Mouse (Mus musculus) limb, embryonic 11.5 days (tissue): ENCODE measurements around the gene Mtm1. TPM values are rescaled to one million over a fixed set of nuclear protein-coding genes. Genes with fewer than 3 reads are reported as not detected.
"Not testable (repeated sequence)": the region's sequence is repeated elsewhere in the genome, so short reads cannot be mapped to it uniquely, and the experiment has no call there.

Experiments used
- ATAC-seq: fragments of 200-750 bp; cut with Nextera tagmentation; 2 replicates; pipeline ENCODE4 v1.8.0; 2017; ENCODE audit warnings: low read depth; ENCODE audit not compliant: insufficient number of reproducible peaks, low FRiP score, low TSS enrichment
- DNase-seq: peaks from one replicate; pipeline ENCODE4 v3.0.0-alpha.2; 2015; ENCODE audit warnings: low spot score
- H3K27ac ChIP-seq: fragments of 300-500 bp; sonication (generic); replicated peaks from 2 replicates; pipeline ENCODE4 v1.5.1; 2014; ENCODE audit warnings: low read depth, mild to moderate bottlenecking, low read length
- H3K27me3 ChIP-seq: fragments of 300-500 bp; sonication (generic); 2 replicates; pipeline ENCODE4 v1.6.1; 2014; ENCODE audit warnings: mild to moderate bottlenecking, low read length, mixed read lengths; ENCODE audit not compliant: control insufficient read depth, insufficient read depth
- H3K36me3 ChIP-seq: fragments of 300-500 bp; sonication (generic); 2 replicates; pipeline ENCODE4 v1.6.1; 2014; ENCODE audit warnings: mild to moderate bottlenecking, low read length, moderate library complexity, mixed read lengths; ENCODE audit not compliant: control insufficient read depth, insufficient read depth
- H3K4me1 ChIP-seq: fragments of 300-500 bp; sonication (generic); 2 replicates; pipeline ENCODE4 v1.6.1; 2014; ENCODE audit warnings: low read length, mixed read lengths; ENCODE audit not compliant: control insufficient read depth, insufficient read depth
- H3K4me2 ChIP-seq: fragments of 300-500 bp; sonication (generic); 2 replicates; pipeline ENCODE4 v1.6.1; 2014; ENCODE audit warnings: low read depth, mild to moderate bottlenecking, moderate library complexity; ENCODE audit not compliant: severe bottlenecking
- H3K4me3 ChIP-seq: fragments of 300-500 bp; sonication (generic); 2 replicates; pipeline ENCODE4 v1.5.1; 2014; ENCODE audit warnings: low read depth, low read length
- H3K9ac ChIP-seq: fragments of 300-500 bp; sonication (generic); 2 replicates; pipeline ENCODE4 v1.6.1; 2014; ENCODE audit warnings: mild to moderate bottlenecking, low read length
- H3K9me3 ChIP-seq: fragments of 300-500 bp; sonication (generic); 2 replicates; pipeline ENCODE4 v1.6.1; 2016; ENCODE audit warnings: low read length; ENCODE audit not compliant: control insufficient read depth
- WGBS: fragments of 180-500 bp; shearing (Covaris S2); extraction: QIAGEN DNeasy Blood & Tissue Kit; methylation state at CpG from one replicate; pipeline ENCODE4 v1.1.7; 2014; 5-methylcytosine and 5-hydroxymethylcytosine counted together
- polyA plus RNA-seq: library from polyadenylated mRNA; unstranded; fragments of >200 nt; fragmentation: Nextera tagmentation; extraction: Ambion mirVana; gene quantifications from 2 replicates; pipeline ENCODE4 v1.2.1, GENCODE M21; 2014

The Mtm1 gene
- polyA plus RNA-seq, 1 experiment from 2014 or later = 1.7 TPM

DNA sequence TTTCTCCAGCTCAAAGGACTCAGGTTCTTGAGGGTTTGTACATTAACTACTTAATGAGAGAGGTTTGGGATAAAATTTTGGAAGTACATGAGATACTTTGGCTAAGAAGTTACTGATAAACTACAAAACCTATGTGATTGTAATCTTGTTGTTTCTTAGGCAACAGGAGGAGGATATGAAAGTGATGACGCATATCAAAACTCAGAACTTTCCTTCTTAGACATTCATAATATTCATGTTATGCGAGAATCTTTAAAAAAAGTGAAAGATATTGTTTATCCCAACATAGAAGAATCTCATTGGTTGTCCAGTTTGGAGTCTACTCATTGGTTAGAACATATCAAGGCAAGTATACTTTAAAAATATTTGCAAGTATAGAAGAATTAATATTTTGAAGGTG, 85.4 kb downstream of the Mtm1 start:
- WGBS = 88% methylated on average over 2 of the region's 2 CpGs
- DNase-seq = no peak

DNA sequence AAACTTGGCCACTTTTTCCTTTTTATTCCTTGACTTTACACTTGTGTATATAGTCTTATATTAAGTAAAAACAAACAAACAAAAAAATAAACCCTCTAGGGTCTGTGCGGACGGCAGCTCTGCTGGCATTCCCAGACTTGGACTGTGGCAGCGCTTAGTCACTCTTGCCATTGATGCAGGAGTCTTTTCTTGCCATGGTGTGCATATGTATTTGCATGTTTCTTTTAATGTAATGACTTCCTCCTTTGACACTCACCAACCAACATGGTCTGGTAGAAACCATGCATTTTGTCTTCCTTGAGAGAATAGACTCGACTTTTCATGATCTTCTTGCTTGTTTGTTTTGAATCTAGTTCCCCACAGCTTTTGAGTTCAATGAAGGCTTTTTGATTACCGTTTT, 91.6 kb downstream of the Mtm1 start:
- no peak for ATAC-seq
- no peak overlapping the region for H3K27ac ChIP-seq
- WGBS = 87% methylated on average over 5 of the region's 5 CpGs
- no peaks in the 10 kb centered on the region for H3K36me3 ChIP-seq
- H3K9ac ChIP-seq = no peak overlapping the region
- H3K4me2 ChIP-seq = no peak overlapping the region
- no peak overlapping the region for H3K4me3 ChIP-seq
- DNase-seq = no peak
- no peaks in the 10 kb centered on the region for H3K4me1 ChIP-seq
- no peaks in the 10 kb centered on the region for H3K27me3 ChIP-seq
- H3K9me3 ChIP-seq = no peaks in the 10 kb centered on the region

More for the DNA sequence above, 85.4 kb downstream of the Mtm1 start:
- Histone ChIP-seq H3K9me3 (no peaks in the 10 kb centered on the region), H3K4me2 (no peak overlapping the region), H3K4me1 (no peaks in the 10 kb centered on the region), H3K27ac (no peak overlapping the region), H3K9ac (no peak overlapping the region), H3K27me3 (no peaks in the 10 kb centered on the region), H3K36me3 (no peaks in the 10 kb centered on the region), H3K4me3 (no peak overlapping the region)
- no peak for ATAC-seq

DNA sequence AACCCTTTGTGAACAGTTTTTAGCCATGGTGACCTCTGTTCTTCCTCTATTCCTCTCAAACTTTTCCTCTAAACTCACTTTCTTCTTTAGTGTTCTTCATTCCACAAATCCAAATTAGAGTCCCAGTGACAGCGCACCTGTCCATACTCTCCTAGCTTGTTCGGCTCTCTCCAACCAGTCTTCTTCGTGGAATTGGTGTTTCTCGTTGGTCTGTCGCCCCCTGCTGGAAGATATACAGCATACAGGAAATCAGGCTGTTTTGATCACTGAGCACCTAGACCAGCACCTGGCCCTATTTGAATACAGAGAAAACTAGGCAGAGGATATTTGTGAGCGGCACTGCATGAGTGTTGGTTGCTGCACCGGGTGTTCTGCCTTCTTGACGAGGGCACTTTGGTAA, 100.7 kb downstream of the Mtm1 start:
- H3K27ac ChIP-seq = no peak overlapping the region
- ATAC-seq (no peak), DNase-seq (peak; percentile 41)
- 30% methylated on average over 8 of the region's 8 CpGs for WGBS
- no peaks in the 10 kb centered on the region for H3K36me3 ChIP-seq
- no peak overlapping the region for H3K4me2 ChIP-seq
- H3K9me3 ChIP-seq = no peaks in the 10 kb centered on the region
- no peak overlapping the region for H3K9ac ChIP-seq
- no peak overlapping the region for H3K4me3 ChIP-seq
- no peaks in the 10 kb centered on the region for H3K4me1 ChIP-seq
- no peaks in the 10 kb centered on the region for H3K27me3 ChIP-seq

DNA sequence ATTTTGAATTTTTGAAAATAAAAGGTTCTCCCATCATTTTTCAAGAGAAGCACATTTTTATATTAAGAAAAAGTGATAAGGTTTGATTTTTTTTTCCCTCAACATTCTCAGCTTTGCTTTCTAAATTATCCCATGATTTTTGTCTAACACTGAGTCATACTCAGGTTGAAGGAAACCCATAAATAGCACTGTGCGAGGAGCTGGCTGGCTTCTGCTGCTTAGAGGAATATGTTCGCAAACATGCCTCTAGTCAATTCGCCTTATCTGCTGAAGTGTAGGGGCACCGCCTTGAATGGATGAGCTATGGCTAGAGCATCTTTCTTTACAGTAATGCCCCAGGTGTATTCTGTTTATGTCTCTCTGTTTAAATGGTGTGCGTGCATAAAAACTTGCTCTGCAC, 103.8 kb downstream of the Mtm1 start:
- no peak overlapping the region for H3K27ac ChIP-seq
- no peak overlapping the region for H3K4me3 ChIP-seq
- H3K9ac ChIP-seq = no peak overlapping the region
- H3K36me3 ChIP-seq = no peaks in the 10 kb centered on the region
- WGBS = 88% methylated on average over 5 of the region's 5 CpGs
- DNase-seq (no peak), ATAC-seq (no peak)
- no peaks in the 10 kb centered on the region for H3K4me1 ChIP-seq
- H3K4me2 ChIP-seq = no peak overlapping the region
- H3K9me3 ChIP-seq = no peaks in the 10 kb centered on the region
- H3K27me3 ChIP-seq = no peaks in the 10 kb centered on the region

DNA sequence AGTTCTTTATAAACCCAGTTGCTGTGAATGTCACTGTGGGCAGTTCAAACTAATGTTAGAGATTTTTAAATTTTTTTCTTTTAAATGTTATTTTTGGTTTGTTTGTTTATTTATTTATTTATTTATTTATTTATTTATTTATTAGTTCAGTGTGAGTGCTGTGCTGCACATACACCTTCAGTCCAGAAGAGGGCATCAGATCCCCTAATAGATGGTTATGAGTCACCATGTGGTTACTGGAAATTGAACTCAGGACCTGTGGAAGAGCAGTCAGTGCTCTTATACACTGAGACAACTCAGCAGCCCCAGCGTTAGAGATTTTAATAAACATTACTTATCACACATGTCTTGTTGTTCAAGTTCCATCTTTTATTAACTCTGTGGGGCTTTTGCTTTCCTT, 141.5 kb downstream of the Mtm1 start:
- Histone ChIP-seq H3K4me3 (no peak overlapping the region), H3K4me2 (no peak overlapping the region), H3K27ac (no peak overlapping the region), H3K9me3 (no peaks in the 10 kb centered on the region), H3K27me3 (no peaks in the 10 kb centered on the region), H3K9ac (no peak overlapping the region), H3K4me1 (no peaks in the 10 kb centered on the region), H3K36me3 (no peaks in the 10 kb centered on the region)
- no peak for DNase-seq
- 71% methylated on average over 1 of the region's 1 CpGs for WGBS
- ATAC-seq = no peak

DNA sequence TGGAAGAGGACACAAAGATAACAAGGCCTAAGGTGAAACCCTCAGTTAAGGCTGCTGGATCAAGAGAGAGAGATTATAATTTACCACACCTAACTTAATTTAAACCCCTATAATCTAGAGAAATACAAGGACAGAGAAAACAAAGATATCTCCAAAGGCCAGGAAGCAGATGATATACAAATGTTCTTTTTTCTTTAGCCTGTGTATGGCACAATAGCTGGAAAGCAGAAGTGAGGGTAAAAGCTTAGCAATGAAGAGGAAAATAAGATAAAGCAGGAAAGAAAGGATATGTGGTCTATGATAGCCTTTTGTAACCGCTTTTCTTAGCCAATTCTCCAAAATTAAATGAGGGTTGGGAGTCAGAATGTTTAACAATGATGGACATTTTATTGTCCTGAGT, 144.8 kb downstream of the Mtm1 start:
- H3K4me3 ChIP-seq = no peak overlapping the region
- ATAC-seq = no peak
- no peaks in the 10 kb centered on the region for H3K27me3 ChIP-seq
- H3K36me3 ChIP-seq = no peaks in the 10 kb centered on the region
- no peak for DNase-seq
- H3K27ac ChIP-seq = no peak overlapping the region
- no peaks in the 10 kb centered on the region for H3K4me1 ChIP-seq
- no peak overlapping the region for H3K4me2 ChIP-seq
- no peak overlapping the region for H3K9ac ChIP-seq
- WGBS = 58% methylated on average over 1 of the region's 1 CpGs
- H3K9me3 ChIP-seq = no peaks in the 10 kb centered on the region

DNA sequence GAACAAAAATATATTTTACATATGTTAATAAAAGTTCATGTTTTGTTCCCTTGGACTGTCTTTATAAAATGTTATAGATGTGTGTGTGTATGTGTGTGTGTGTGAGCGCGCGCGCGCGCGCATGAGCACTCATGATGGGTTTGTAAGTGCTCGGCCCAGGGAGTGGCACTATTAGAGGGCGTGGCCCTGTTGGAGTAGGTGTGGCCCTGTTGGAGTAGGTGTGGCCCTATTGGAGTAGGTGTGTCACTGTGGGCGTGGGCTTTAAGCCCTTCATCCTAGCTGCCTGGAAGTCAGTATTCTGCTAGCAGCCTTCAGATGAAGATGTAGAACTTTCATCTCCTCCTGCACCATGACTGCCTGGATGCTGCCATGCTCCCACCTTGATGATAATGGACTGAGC, 151.2 kb downstream of the Mtm1 start:
- DNase-seq = not testable (repeated sequence)

DNA sequence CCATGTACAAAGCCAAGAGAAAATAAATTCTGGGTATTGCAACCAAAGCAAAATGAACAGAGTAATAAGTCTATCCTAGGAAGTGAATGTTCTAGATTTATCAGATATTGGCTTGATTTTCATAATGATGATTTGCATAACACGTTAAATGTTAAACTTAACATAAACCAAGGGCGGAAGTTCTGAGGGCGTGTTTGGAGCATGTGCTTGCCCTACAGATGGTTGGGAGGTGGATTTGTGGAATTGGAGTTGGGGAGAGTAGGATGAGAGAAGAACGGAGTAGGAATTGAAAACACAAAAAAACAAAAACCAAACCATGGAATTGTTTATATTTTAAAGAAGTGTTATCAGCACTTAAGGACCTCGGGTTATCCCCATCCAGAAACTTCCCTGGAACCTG, 153.5 kb downstream of the Mtm1 start:
- H3K4me3 ChIP-seq = peak overlapping the region; percentile 53; the same call in 1 of the 2 replicates
- no peak overlapping the region; the same call in 1 of the 2 replicates for H3K9ac ChIP-seq
- H3K4me2 ChIP-seq = peak overlapping the region; percentile 56
- no peaks in the 10 kb centered on the region for H3K4me1 ChIP-seq
- no peak overlapping the region for H3K27ac ChIP-seq
- H3K27me3 ChIP-seq = no peaks in the 10 kb centered on the region
- 72% methylated on average over 5 of the region's 5 CpGs for WGBS
- no peaks in the 10 kb centered on the region for H3K9me3 ChIP-seq
- no peak for ATAC-seq
- H3K36me3 ChIP-seq = no peaks in the 10 kb centered on the region
- DNase-seq = no peak

More for the DNA sequence above, 151.2 kb downstream of the Mtm1 start:
- H3K9ac ChIP-seq, H3K27ac ChIP-seq, ATAC-seq, H3K4me2 ChIP-seq, H3K27me3 ChIP-seq, H3K9me3 ChIP-seq, H3K4me3 ChIP-seq, H3K36me3 ChIP-seq, H3K4me1 ChIP-seq: not testable (repeated sequence)
- WGBS = 82% methylated on average over 10 of the region's 10 CpGs

DNA sequence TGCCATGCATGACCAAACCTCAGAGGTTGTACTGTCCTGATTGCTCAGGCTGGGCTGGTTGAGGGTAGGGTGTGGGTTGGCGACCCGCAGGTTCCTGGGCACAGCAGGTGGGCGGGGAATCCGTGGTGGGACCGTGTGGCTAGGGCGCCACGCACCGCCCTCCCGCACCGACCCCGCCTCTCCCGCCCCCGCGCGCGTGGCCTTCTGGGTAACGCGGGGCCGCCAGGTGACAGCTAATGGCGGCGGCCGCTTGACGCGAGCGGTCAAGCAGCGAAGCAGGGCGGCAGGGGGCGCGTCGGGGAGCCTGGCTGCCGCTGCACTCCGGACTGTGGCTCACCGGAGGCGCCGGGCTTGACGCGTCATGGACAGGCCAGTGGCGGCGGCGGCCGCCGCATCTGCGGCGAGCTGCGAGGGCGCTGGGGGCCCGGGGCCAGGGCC, 154.0 kb downstream of the Mtm1 start, which contains the start of gene Mtmr1:
Mtmr1 (plus strand) TSS at position 207 of the 438 bp plus-strand sequence.
- Histone ChIP-seq H3K9me3 (no peaks in the 10 kb centered on the region), H3K27me3 (no peaks in the 10 kb centered on the region), H3K4me2 (peak within 1 kb of the TSS; percentile 56), H3K27ac (no peak within 1 kb of the TSS), H3K4me3 (peak within 1 kb of the TSS; percentile 53), H3K9ac (peak within 1 kb of the TSS; percentile 59), H3K4me1 (no peaks in the 10 kb centered on the region), H3K36me3 (no peaks in the 10 kb centered on the region)
- ATAC-seq (peak; percentile 89), DNase-seq (peak; percentile 78)
- WGBS = 20% methylated on average over 25 of the region's 47 CpGs
